Mouse (Mus musculus): Measurements from ENCODE around the gene Atox1.

- TF ChIP-seq POLR2A (IDR thresholded peaks at IDR 0.05; ENCODE audit: low read depth, low read length) (no peak), CTCF (conservative IDR thresholded peaks at IDR 0.05; ENCODE audit: insufficient read depth, insufficient read length, low read depth, low read length) (0 out of 2 replicates have a peak, but pooled peaks have one; percentile 28)
Observed at GRCm38 (mm10) chr11:55444772-55445171, 16.3 kb downstream of the Atox1 start.
